Comparison of ENCODE assay signal across 18 mouse cellular contexts in the genomic region with DNA sequence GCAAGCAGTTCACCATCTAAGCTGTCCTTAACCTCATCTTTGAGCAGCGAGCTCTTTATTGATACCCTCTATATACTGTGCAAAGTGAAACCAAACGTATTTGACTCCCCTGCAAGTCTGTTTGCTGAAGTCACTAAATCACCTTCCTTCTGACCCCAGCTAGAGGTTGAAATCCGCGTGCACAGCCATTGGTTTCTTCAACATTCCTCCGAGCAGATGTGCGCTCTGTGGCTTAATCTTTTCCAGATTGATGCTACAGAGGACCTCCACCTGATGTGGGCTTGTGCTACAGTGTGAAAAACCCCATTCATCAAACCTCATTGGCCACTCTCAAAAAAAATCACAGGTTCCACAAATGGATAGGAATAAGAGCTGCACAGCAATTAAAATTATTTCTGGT.
"Had no signal": no experiment of that assay in that cellular context is flagged by ENCODE, and none has a peak within 500 bp of the region (broad histone marks: within the 10 kb centered on the region; RNA-seq: fewer than 3 reads in every experiment).

No protein-coding gene starts in this region.

- H3K36me3 ChIP-seq: limb, embryonic 15.5 days; liver, embryonic 12.5 days; midbrain, embryonic 12.5 days had no signal

- H3K9ac ChIP-seq: limb, embryonic 15.5 days; liver, embryonic 12.5 days; lung, embryonic 14.5 days; midbrain, embryonic 12.5 days had no signal

- H3K9me3 ChIP-seq: limb, embryonic 15.5 days; liver, embryonic 12.5 days; megakaryocyte, embryonic 14.5 days; midbrain, embryonic 12.5 days had no signal

- DNase-seq: kidney, adult 11 months; kidney, adult 9 months; kidney, postnatal 4 days; left cerebral cortex, postnatal 4 days; lung, embryonic 14.5 days; lung, postnatal 10 days; right cerebral cortex, postnatal 14 days; thymus, adult 18-20 months; thymus, postnatal 25 days had no signal

- H3K4me3 ChIP-seq: layer of hippocampus, adult 2 months; limb, embryonic 15.5 days; liver, embryonic 12.5 days; megakaryocyte, embryonic 14.5 days; midbrain, embryonic 12.5 days had no signal

- H3K27ac ChIP-seq: kidney, postnatal 0 days; layer of hippocampus, adult 2 months; limb, embryonic 15.5 days; liver, embryonic 12.5 days; macrophage; midbrain, embryonic 12.5 days; stomach, postnatal 0 days had no signal

- ATAC-seq: liver, embryonic 12.5 days; midbrain, embryonic 16.5 days had no signal

- H3K4me2 ChIP-seq: limb, embryonic 15.5 days; liver, embryonic 12.5 days; lung, embryonic 14.5 days; midbrain, embryonic 12.5 days had no signal

- H3K4me1 ChIP-seq: liver, embryonic 12.5 days; megakaryocyte, embryonic 14.5 days; midbrain, embryonic 12.5 days had no signal

- H3K27me3 ChIP-seq: liver, embryonic 12.5 days; megakaryocyte, embryonic 14.5 days had no signal
